In genomic region chr11:78343381-78344327, GRCm38 (mm10) we compare ENCODE assay signal across 8 mouse cellular contexts. TPM values are rescaled to one million over a fixed set of nuclear protein-coding genes. Genes with fewer than 3 reads are reported as not detected.
A peak's percentile ranks its signal among the peaks of the same experiment; 100 is the strongest.
DNase-seq lines count a peak whose midpoint lies in the region; ATAC-seq and TF ChIP-seq lines count a peak whose summit lies in the region.

Gene Unc119, plus strand, starts transcription at chr11:78343482.

- no peaks in the 10 kb centered on the region for H3K9me3 ChIP-seq in heart, embryonic 14.5 days (ENCODE audit: control insufficient read depth, low read length)
- no peaks in the 10 kb centered on the region for H3K9me3 ChIP-seq in liver, embryonic 13.5 days (replicated peaks)
- H3K9me3 ChIP-seq in stomach, embryonic 14.5 days (ENCODE audit: control insufficient read depth, low read depth, low read length): no peaks in the 10 kb centered on the region

- no peaks in the 10 kb centered on the region for H3K27me3 ChIP-seq in heart, embryonic 14.5 days (ENCODE audit: control insufficient read depth, insufficient read depth, low read length)
- no peaks in the 10 kb centered on the region for H3K27me3 ChIP-seq in liver, embryonic 13.5 days
- no peaks in the 10 kb centered on the region for H3K27me3 ChIP-seq in stomach, embryonic 14.5 days (ENCODE audit: control insufficient read depth, insufficient read depth, low read length)

- peak; percentile 92 for TF ChIP-seq POLR2A in brain, embryonic 14.5 days (IDR thresholded peaks at IDR 0.05; ENCODE audit: borderline replicate concordance, extremely low read depth, insufficient read depth, insufficient read length, poor library complexity, severe bottlenecking)

- peak within 1 kb of the TSS; percentile 94 for H3K4me2 ChIP-seq in heart, embryonic 14.5 days (ENCODE audit: low read length)
- peak within 1 kb of the TSS; percentile 100 for H3K4me2 ChIP-seq in liver, embryonic 13.5 days
- H3K4me2 ChIP-seq in stomach, embryonic 14.5 days (replicated peaks; ENCODE audit: low read depth, low read length): peak within 1 kb of the TSS; percentile 84

- H3K9ac ChIP-seq in heart, embryonic 14.5 days (ENCODE audit: low read length): peak within 1 kb of the TSS; percentile 93
- H3K9ac ChIP-seq in liver, embryonic 13.5 days: peak within 1 kb of the TSS; percentile 91
- peak within 1 kb of the TSS; percentile 87 for H3K9ac ChIP-seq in stomach, embryonic 14.5 days (replicated peaks; ENCODE audit: low read depth, low read length)

- peak within 1 kb of the TSS; percentile 68 to 90 for H3K4me3 ChIP-seq in heart, embryonic 14.5 days (ENCODE audit: control insufficient read depth in 1 of 2, insufficient read depth in 1 of 2, low read depth in 1 of 2, low read length in 2 of 2)
- H3K4me3 ChIP-seq in liver, embryonic 13.5 days (replicated peaks): peak within 1 kb of the TSS; percentile 89
- H3K4me3 ChIP-seq in stomach, embryonic 14.5 days (ENCODE audit: low read depth, low read length): peak within 1 kb of the TSS; percentile 94

- peak; percentile 73 for ATAC-seq in erythroblast, adult 5-6 weeks (replicated peaks; ENCODE audit: low FRiP score, poor library complexity, severe bottlenecking)
- peak; percentile 77 for ATAC-seq in heart, embryonic 14.5 days (ENCODE audit: insufficient number of reproducible peaks, insufficient read depth, low FRiP score, low read depth)
- ATAC-seq in liver, embryonic 13.5 days (ENCODE audit: low read depth): peak; percentile 69
- peak; percentile 86 for ATAC-seq in stomach, embryonic 14.5 days (ENCODE audit: insufficient number of reproducible peaks, insufficient read depth, low FRiP score, low read depth)

- 1% methylated on average over 64 of the region's 66 CpGs for WGBS in heart, embryonic 14.5 days
- WGBS in liver, embryonic 13.5 days (ENCODE audit: insufficient replicate concordance): 1% methylated on average over 66 of the region's 66 CpGs
- 1% methylated on average over 66 of the region's 66 CpGs for WGBS in stomach, embryonic 14.5 days

- peak; percentile 44 to 57 for DNase-seq in CD8-positive naive resting alpha-beta T cell, adult 2 months (ENCODE audit: low read depth in 2 of 2, low spot score in 2 of 2)
- peak; percentile 89 for DNase-seq in brain, embryonic 14.5 days (ENCODE audit: low read depth)
- peak; percentile 91 for DNase-seq in kidney, postnatal 10 days
- DNase-seq in liver, embryonic 13.5 days: peak; percentile 76
- peak; percentile 66 to 72 for DNase-seq in natural killer cell, adult 2 months (ENCODE audit: low spot score in 2 of 2)

- H3K4me1 ChIP-seq in heart, embryonic 14.5 days (ENCODE audit: control insufficient read depth in 2 of 2, insufficient read depth in 2 of 2, low read length in 2 of 2): peaks cover 17 to 31% of the 10 kb centered on the region in 2 experiments
- H3K4me1 ChIP-seq in liver, embryonic 13.5 days (replicated peaks): peaks cover 59% of the 10 kb centered on the region
- peaks cover 19% of the 10 kb centered on the region for H3K4me1 ChIP-seq in stomach, embryonic 14.5 days (ENCODE audit: control insufficient read depth, insufficient read depth, low read length)

- H3K27ac ChIP-seq in heart, embryonic 14.5 days (replicated peaks in 1 of 2; ENCODE audit: control insufficient read depth in 1 of 2, insufficient read depth in 1 of 2, low read depth in 2 of 2, low read length in 2 of 2): peak within 1 kb of the TSS; percentile 64 to 80
- H3K27ac ChIP-seq in liver, embryonic 13.5 days: peak within 1 kb of the TSS; percentile 92
- peak within 1 kb of the TSS; percentile 87 for H3K27ac ChIP-seq in stomach, embryonic 14.5 days (ENCODE audit: low read length)

- H3K36me3 ChIP-seq in heart, embryonic 14.5 days (ENCODE audit: control insufficient read depth, insufficient read depth, low read length): peaks cover 24% of the 10 kb centered on the region
- H3K36me3 ChIP-seq in liver, embryonic 13.5 days: peaks cover 33% of the 10 kb centered on the region
- peaks cover 10% of the 10 kb centered on the region for H3K36me3 ChIP-seq in stomach, embryonic 14.5 days (ENCODE audit: control insufficient read depth, insufficient read depth, low read length)

- TF ChIP-seq CTCF in brain, embryonic 14.5 days (IDR thresholded peaks at IDR 0.05; ENCODE audit: borderline replicate concordance, extremely low read depth, insufficient read depth, insufficient read length): no peak

RNA-seq across cellular contexts. Expression of gene Unc119, which starts in this region (rescaled TPM):
- 137 and 174 TPM in 2 replicates for polyA plus RNA-seq in brain, embryonic 14.5 days (2012; rRNA removed)
- 17.1 and 20.9 TPM in 2 replicates for total RNA-seq in erythroblast, adult 5-6 weeks (2015; ENCODE audit: low replicate concordance)
- total RNA-seq in erythroblast, adult 5-6 weeks (2017; ENCODE audit: low replicate concordance): 9.6 and 15.0 TPM in 2 replicates
- polyA plus RNA-seq in heart, embryonic 14.5 days (2014; fragmentation: Nextera tagmentation; extraction: Ambion mirVana): 38.6 and 43.0 TPM in 2 replicates
- 27.4 and 28.0 TPM in 2 replicates for polyA plus RNA-seq in liver, embryonic 13.5 days (2015; fragmentation: Nextera tagmentation; extraction: Ambion mirVana)
- 45.9 and 47.5 TPM in 2 replicates for polyA plus RNA-seq in stomach, embryonic 14.5 days (2014; fragmentation: Nextera tagmentation; extraction: Ambion mirVana)

Comparison
In these comparisons a context has a peak if more than half of its experiments do, and no peak if none do; other contexts are left out.
1. Peak in every context shown above with its lines: DNase-seq, ATAC-seq, H3K4me3 ChIP-seq and H3K27ac ChIP-seq.